Mouse (Mus musculus) layer of hippocampus, adult 2 months (tissue): ENCODE results near the gene Chn2. TPM values are rescaled to one million over a fixed set of nuclear protein-coding genes. Genes with fewer than 3 reads are reported as not detected.

Source experiments
- DNase-seq, 2 experiments: peaks; one replicate each; pipeline ENCODE4 v3.0.0; 2022; ENCODE audit warnings: low spot score in 2 of 2
- H3K27ac ChIP-seq: fragments of 200-600 bp; 2 replicates; pipeline ENCODE4 v1.8.1; 2022
- H3K4me3 ChIP-seq: fragments of 200-600 bp; 2 replicates; pipeline ENCODE4 v1.8.1; 2022; ENCODE audit warnings: mild to moderate bottlenecking
- CTCF ChIP-seq: fragments of 200-600 bp; conservative IDR thresholded peaks from 2 replicates; pipeline ENCODE4 v1.8.1; 2022; ENCODE audit warnings: antibody characterized with exemption, mild to moderate bottlenecking, moderate library complexity
- total RNA-seq, 2 experiments: library from RNA; stranded (reverse); gene quantifications; 2 replicates each; pipeline ENCODE4 v1.2.3; 2021

Gene Chn2
- total RNA-seq, 2 experiments from 2014 or later, result 16.0 to 19.7 TPM

DNA sequence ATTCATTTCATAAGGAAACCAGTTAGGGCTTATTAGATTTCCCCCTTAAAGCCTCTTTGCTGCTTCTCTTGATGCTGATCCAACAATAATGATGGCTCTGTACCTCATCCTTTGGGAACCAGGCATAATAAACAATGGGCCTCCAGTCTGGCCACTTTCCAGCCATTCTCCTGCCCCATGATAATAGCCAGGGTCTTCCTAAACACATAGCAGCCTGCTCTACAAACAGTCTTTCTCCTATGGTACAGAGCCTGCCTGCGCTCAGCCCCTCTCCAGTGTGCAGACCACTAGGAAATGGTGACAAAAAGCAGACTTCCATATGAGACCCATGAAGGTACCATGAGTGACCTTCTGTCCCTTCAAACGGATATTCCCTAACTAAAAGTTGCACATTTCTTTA is 260.1 kb downstream of the Chn2 start:
- no peak overlapping the region for H3K27ac ChIP-seq
- TF ChIP-seq CTCF, result no peak
- H3K4me3 ChIP-seq, result no peak overlapping the region
- DNase-seq, result no peak

GRCm38 (mm10) chr6:54305777-54306176 is 266.4 kb downstream of the Chn2 start:
- no peak for TF ChIP-seq CTCF
- Histone ChIP-seq H3K4me3 (no peak overlapping the region), H3K27ac (no peak overlapping the region)
- DNase-seq, result peak in 1 of 2 experiments; percentile 12

GRCm38 (mm10) chr6:54313071-54313470 is 273.7 kb downstream of the Chn2 start:
- no peak overlapping the region for H3K27ac ChIP-seq
- DNase-seq, result peak in 1 of 2 experiments; percentile 31
- no peak overlapping the region for H3K4me3 ChIP-seq
- no peak for TF ChIP-seq CTCF

GRCm38 (mm10) chr6:54318618-54319017 is 279.3 kb downstream of the Chn2 start:
- no peak for TF ChIP-seq CTCF
- DNase-seq, result no peak
- H3K4me3 ChIP-seq, result no peak overlapping the region

GRCm38 (mm10) chr6:54319198-54319597 is 279.8 kb downstream of the Chn2 start:
- DNase-seq, result no peak
- no peak for TF ChIP-seq CTCF
- H3K4me3 ChIP-seq, result no peak overlapping the region
- H3K27ac ChIP-seq, result no peak overlapping the region

More at GRCm38 (mm10) chr6:54318618-54319017, 279.3 kb downstream of the Chn2 start:
- H3K27ac ChIP-seq, result no peak overlapping the region

DNA sequence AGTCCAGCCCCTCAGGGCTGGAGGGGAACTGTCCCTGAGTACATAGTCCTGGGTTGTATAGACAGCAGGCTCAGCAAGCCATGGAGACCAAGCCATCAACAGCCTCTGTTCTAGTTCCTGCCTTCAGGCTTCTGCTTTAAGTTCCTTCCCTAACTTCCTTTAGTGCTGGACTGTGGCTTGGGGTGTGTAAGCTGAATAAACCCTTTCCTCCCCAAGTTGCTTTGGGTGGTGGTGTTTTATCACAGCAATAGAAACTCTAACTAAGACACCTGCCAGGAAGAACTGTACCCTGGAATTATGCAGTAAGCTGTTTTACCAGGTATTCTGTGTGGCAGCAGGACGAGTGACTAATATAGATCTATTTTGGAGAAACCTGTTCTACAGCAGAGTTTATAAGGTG is 280.9 kb downstream of the Chn2 start:
- no peak for DNase-seq
- no peak overlapping the region for H3K4me3 ChIP-seq
- no peak for TF ChIP-seq CTCF
- H3K27ac ChIP-seq, result no peak overlapping the region

- Histone ChIP-seq H3K4me3 (peak within 1 kb of the TSS; percentile 65), H3K27ac (no peak within 1 kb of the TSS)
- no peak for DNase-seq
- TF ChIP-seq CTCF, result no peak
Measured at GRCm38 (mm10) chr6:54325246-54325885, 286.0 kb downstream of the Chn2 start, which contains the start of gene Prr15. Gene Prr15 (plus strand): TSS chr6:54325835.

DNA sequence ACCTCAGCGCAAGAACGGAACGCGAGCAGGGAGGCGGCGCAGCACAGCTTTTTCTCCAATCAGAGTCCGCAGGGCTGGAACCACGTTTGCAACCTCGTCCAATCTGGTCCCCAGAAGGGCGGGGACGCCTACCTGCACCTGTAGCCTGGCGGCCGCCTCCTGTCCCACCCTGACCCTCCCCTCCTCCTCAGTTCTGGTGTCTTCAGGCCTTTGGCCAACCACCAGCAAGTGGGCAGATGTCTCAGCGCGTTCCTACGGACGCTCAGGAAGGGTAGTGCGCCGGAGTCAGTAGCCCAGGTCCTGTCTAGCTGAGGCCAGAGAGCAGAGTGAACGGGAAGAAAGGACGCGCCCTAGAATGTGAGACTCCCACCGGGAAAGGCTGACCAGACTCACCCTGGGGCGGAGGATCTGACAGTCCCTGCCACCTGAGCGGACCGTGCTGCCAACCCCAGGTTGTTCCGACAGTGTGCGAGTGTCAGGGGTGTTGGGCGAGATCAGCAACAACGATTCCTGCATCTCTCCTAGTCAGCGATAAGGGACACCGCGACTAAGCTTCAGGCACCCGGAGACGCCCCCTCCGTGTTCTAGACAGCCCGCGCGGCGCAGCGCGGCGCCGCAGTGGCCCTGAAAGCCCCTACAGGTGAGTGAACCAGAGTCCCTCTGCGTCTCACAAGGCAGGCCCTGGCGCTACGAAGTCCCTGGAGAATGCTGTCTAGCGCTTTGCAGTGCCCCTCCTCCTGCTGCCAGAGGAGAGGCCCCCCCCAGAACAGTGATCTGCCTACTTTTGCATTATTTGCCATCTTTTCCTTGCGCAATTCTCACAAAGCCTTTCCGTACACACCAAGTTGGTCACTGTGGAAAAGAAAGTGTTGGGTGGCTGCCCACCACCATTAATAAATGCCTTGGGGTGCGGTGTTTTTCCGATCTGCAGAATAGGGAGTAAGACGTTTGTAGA is 287.6 kb downstream of the Chn2 start:
- TF ChIP-seq CTCF, result no peak
- peak overlapping the region; percentile 65 for H3K4me3 ChIP-seq
- DNase-seq, result peak; percentile 39 to 50
- no peak overlapping the region for H3K27ac ChIP-seq

DNA sequence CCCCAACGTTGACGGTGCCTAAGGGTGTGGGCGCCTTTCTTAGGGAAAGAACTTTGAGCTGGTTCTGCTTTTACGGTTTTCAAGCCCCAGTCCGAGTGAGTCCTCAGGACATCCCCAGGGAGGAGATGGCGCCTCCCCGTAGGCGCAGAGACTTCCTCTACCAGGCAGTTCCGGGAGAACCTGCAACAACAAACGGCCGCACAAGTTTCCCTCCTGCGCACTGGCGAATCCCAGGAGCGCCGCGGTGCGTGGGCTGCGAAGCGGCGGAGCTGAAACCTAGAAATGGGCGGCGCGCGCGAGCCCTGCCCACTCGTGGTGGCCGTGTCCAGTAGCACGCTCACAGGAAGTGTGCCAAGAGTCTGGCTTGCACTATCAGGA is 288.3 kb downstream of the Chn2 start:
- H3K27ac ChIP-seq, result no peak overlapping the region
- peak overlapping the region; percentile 65 for H3K4me3 ChIP-seq
- TF ChIP-seq CTCF, result no peak
- peak in 1 of 2 experiments; percentile 13 for DNase-seq

GRCm38 (mm10) chr6:54328783-54329182 is 289.4 kb downstream of the Chn2 start:
- no peak overlapping the region for H3K27ac ChIP-seq
- TF ChIP-seq CTCF, result no peak
- no peak for DNase-seq
- no peak overlapping the region for H3K4me3 ChIP-seq

- TF ChIP-seq CTCF, result no peak
Measured at GRCm38 (mm10) chr6:54329598-54329997, 290.2 kb downstream of the Chn2 start.

GRCm38 (mm10) chr6:54330166-54330565 is 290.8 kb downstream of the Chn2 start:
- no peak for DNase-seq
- Histone ChIP-seq H3K4me3 (no peak overlapping the region), H3K27ac (no peak overlapping the region)
- TF ChIP-seq CTCF, result no peak

More at GRCm38 (mm10) chr6:54329598-54329997, 290.2 kb downstream of the Chn2 start:
- no peak overlapping the region for H3K4me3 ChIP-seq
- no peak for DNase-seq
- H3K27ac ChIP-seq, result no peak overlapping the region

- TF ChIP-seq CTCF, result no peak
- Histone ChIP-seq H3K4me3 (no peak overlapping the region), H3K27ac (no peak overlapping the region)
- peak in 1 of 2 experiments; percentile 24 for DNase-seq
Measured at GRCm38 (mm10) chr6:54331765-54332164, 292.4 kb downstream of the Chn2 start.
